Mouse (Mus musculus): ENCODE measurements around the gene Ifi47.

DNA sequence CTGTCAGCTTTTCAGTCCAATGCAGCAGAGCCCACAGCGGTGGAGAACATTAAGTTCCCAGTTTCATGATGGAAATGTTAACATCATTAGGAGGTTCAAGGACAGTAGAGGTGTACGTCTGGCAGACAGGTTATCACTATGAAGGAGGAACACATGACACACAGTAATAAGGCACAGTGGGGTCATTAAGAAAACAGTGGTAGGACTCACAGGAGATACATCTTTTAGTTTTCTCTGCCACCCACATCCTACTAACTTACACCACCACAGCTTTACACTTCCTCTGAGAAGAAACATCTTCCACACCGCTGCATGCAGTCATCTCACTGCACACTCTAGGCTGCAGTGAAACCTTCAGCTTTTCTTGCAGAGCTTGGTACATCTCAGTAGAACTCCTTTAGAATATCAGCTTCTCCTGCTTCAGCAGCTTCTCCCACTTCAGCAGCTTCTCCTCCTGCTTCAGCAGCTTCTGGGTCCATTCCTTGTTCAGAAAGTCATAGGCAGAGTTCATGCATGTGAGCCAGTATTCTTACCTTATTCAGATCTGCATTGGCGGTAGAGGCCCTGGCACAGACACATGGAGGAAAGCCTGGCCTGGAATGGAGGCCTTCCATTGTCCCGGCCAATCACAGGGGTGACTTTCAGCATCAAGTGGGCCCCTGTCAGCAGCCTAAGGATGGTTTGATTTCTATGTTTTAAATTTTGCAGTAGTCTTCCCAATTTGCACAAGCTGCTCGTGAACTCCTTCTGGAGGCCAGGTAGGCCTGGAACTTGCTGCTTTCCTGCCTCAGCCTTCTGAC, 17.7 kb downstream of the Ifi47 start:
- TF ChIP-seq MAX (IDR thresholded peaks at IDR 0.05), result no peak
- TF ChIP-seq FOSL1 (IDR thresholded peaks at IDR 0.05; ENCODE audit: insufficient read depth, low read length, poor library complexity, severe bottlenecking), result no peak
